Mouse (Mus musculus) olfactory bulb, adult 2 months (tissue): ENCODE data around the gene Farp1. TPM values are rescaled to one million over a fixed set of nuclear protein-coding genes. Genes with fewer than 3 reads are reported as not detected.

Source experiments
- H3K27ac ChIP-seq: fragments of 200-500 bp; 2 replicates; pipeline ENCODE4 v1.5.1; 2012; ENCODE audit warnings: low read depth, low read length; ENCODE audit not compliant: insufficient read depth
- H3K4me1 ChIP-seq: fragments of 200-500 bp; 2 replicates; pipeline ENCODE4 v1.6.1; 2012; ENCODE audit warnings: low read length; ENCODE audit not compliant: control insufficient read depth, insufficient read depth
- H3K4me3 ChIP-seq: fragments of 200-500 bp; 2 replicates; pipeline ENCODE4 v1.5.1; 2012; ENCODE audit warnings: mild to moderate bottlenecking, low read depth, low read length, moderate library complexity; ENCODE audit not compliant: insufficient read depth
- CTCF ChIP-seq: fragments of 200-500 bp; IDR thresholded peaks from 2 replicates; pipeline ENCODE4 v1.5.1; 2012; ENCODE audit warnings: low read depth, mild to moderate bottlenecking, low read length, moderate library complexity; ENCODE audit not compliant: insufficient read depth
- POLR2A ChIP-seq: fragments of 200-500 bp; IDR thresholded peaks from 2 replicates; pipeline ENCODE4 v1.6.1; 2012; ENCODE audit warnings: mild to moderate bottlenecking, low read depth, low read length, moderate library complexity; ENCODE audit not compliant: insufficient read depth
- WGBS: fragments of 180-500 bp; shearing (Covaris S2); methylation state at CpG from one replicate; pipeline ENCODE4 v1.1.7; 2018; 5-methylcytosine and 5-hydroxymethylcytosine counted together
- polyA plus RNA-seq: library from polyadenylated mRNA; stranded (reverse); fragments of >200 nt; gene quantifications from 2 replicates; pipeline ENCODE4 v1.2.4, GENCODE M21; 2012; ENCODE audit warnings: low replicate concordance; ENCODE audit not compliant: missing spikeins, insufficient read depth, insufficient read length

The Farp1 gene
- polyA plus RNA-seq, 1 experiment, result not detected

GRCm38 (mm10) chr14:121220723-121221122 is 185.7 kb downstream of the Farp1 start:
- Histone ChIP-seq H3K4me1 (peaks cover 15% of the 10 kb centered on the region), H3K4me3 (no peak overlapping the region), H3K27ac (peak overlapping the region; percentile 40; the same call in 1 of the 2 replicates)
- TF ChIP-seq CTCF (no peak), POLR2A (no peak)
- WGBS, result 65% methylated on average over 5 of the region's 5 CpGs

- Histone ChIP-seq H3K4me3 (no peak overlapping the region), H3K27ac (peak overlapping the region; percentile 35; the same call in 1 of the 2 replicates), H3K4me1 (peaks cover 13% of the 10 kb centered on the region)
- TF ChIP-seq CTCF (no peak), POLR2A (no peak)
- 35% methylated on average over 11 of the region's 11 CpGs for WGBS
Measured at GRCm38 (mm10) chr14:121225804-121226203, 190.8 kb downstream of the Farp1 start.

- Histone ChIP-seq H3K4me3 (no peak overlapping the region), H3K4me1 (peaks cover 15% of the 10 kb centered on the region), H3K27ac (no peak overlapping the region)
- WGBS, result 84% methylated on average over 9 of the region's 9 CpGs
- TF ChIP-seq POLR2A, result no peak
- TF ChIP-seq CTCF, result no peak
Measured at GRCm38 (mm10) chr14:121229036-121229773, 194.2 kb downstream of the Farp1 start.

GRCm38 (mm10) chr14:121231232-121231631 is 196.2 kb downstream of the Farp1 start:
- Histone ChIP-seq H3K4me3 (no peak overlapping the region), H3K4me1 (peaks cover 12% of the 10 kb centered on the region), H3K27ac (peak overlapping the region; percentile 52; the same call in 1 of the 2 replicates)
- 46% methylated on average over 8 of the region's 8 CpGs for WGBS
- TF ChIP-seq CTCF (no peak), POLR2A (no peak)

- 62% methylated on average over 12 of the region's 12 CpGs for WGBS
- Histone ChIP-seq H3K4me3 (no peak overlapping the region), H3K4me1 (peaks cover 13% of the 10 kb centered on the region), H3K27ac (no peak overlapping the region)
- TF ChIP-seq POLR2A (no peak), CTCF (no peak)
Measured at GRCm38 (mm10) chr14:121234741-121235307, 199.8 kb downstream of the Farp1 start.

- H3K4me3 ChIP-seq, result no peak overlapping the region
- TF ChIP-seq CTCF (no peak), POLR2A (no peak)
- peaks cover 6% of the 10 kb centered on the region; the same call in 1 of the 2 replicates for H3K4me1 ChIP-seq
- no peak overlapping the region for H3K27ac ChIP-seq
- 91% methylated on average over 4 of the region's 4 CpGs for WGBS
Measured at GRCm38 (mm10) chr14:121236736-121237135, 201.7 kb downstream of the Farp1 start.

GRCm38 (mm10) chr14:121238727-121239126 is 203.7 kb downstream of the Farp1 start:
- WGBS, result 96% methylated on average over 10 of the region's 10 CpGs
- Histone ChIP-seq H3K27ac (no peak overlapping the region), H3K4me1 (0 out of 2 replicates have a peak, but pooled peaks cover 3% of the 10 kb centered on the region), H3K4me3 (no peak overlapping the region)
- TF ChIP-seq CTCF, result no peak
- TF ChIP-seq POLR2A, result no peak

- Histone ChIP-seq H3K27ac (no peak overlapping the region), H3K4me3 (no peak overlapping the region), H3K4me1 (0 out of 2 replicates have a peak, but pooled peaks cover 3% of the 10 kb centered on the region)
- WGBS, result 81% methylated on average over 8 of the region's 8 CpGs
- TF ChIP-seq CTCF, result no peak
- no peak for TF ChIP-seq POLR2A
Measured at GRCm38 (mm10) chr14:121239386-121239785, 204.4 kb downstream of the Farp1 start.

GRCm38 (mm10) chr14:121244104-121244503 is 209.1 kb downstream of the Farp1 start:
- Histone ChIP-seq H3K27ac (no peak overlapping the region), H3K4me3 (no peak overlapping the region), H3K4me1 (peaks cover 4% of the 10 kb centered on the region)
- TF ChIP-seq CTCF, result no peak
- TF ChIP-seq POLR2A, result no peak
- WGBS, result 97% methylated on average over 15 of the region's 15 CpGs
